Mouse (Mus musculus) liver, adult 10 weeks (tissue): ENCODE data around the gene Gm21783. TPM values are rescaled to one million over a fixed set of nuclear protein-coding genes. Genes with fewer than 3 reads are reported as not detected.

Experiments used
- polyA plus RNA-seq: library from polyadenylated mRNA; stranded (reverse); fragments of 350-450 nt; fragmentation: Illumina TruSeq; extraction: RNeasy Lipid Tissue Mini Kit (QIAGEN cat#74804); gene quantifications from one replicate; pipeline ENCODE4 v1.2.3, GENCODE M21; 2014; ENCODE audit warnings: low read depth, low replicate concordance

Gene Gm21783
- not detected for polyA plus RNA-seq

DNA sequence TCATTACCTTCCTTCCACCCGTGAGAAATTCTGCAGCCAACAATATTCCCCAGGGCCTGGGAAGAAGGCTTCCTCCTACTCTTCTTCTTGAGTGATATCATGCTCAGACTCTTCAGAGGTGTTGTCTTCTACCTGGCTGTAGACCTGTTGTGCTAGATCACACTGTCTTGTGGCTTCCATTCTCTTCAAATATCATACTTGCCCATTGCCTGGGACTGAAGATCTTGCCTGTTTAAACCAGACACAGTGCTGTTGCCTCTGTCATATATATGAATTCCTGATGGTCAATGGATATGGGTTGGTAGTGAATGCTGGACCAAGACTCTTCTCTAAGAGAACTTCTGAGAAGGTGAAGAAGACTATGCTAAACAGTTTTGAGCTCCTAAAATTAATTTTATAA lies at the start of gene Gm21783:
Gm21783 (minus strand) TSS at position 101 of the 400 bp plus-strand sequence.

